Mouse (Mus musculus) liver, postnatal 0 days (tissue): ENCODE data around the gene Lrrc18.

Experiments
- CTCF ChIP-seq: sonication (generic); IDR thresholded peaks from 2 replicates; pipeline ENCODE4 v1.5.1; 2016; ENCODE audit warnings: antibody characterized with exemption, low read depth
- EP300 ChIP-seq: IDR thresholded peaks from 2 replicates; pipeline ENCODE4 v1.6.1; 2016; ENCODE audit warnings: antibody characterized with exemption, low read depth, mild to moderate bottlenecking

DNA sequence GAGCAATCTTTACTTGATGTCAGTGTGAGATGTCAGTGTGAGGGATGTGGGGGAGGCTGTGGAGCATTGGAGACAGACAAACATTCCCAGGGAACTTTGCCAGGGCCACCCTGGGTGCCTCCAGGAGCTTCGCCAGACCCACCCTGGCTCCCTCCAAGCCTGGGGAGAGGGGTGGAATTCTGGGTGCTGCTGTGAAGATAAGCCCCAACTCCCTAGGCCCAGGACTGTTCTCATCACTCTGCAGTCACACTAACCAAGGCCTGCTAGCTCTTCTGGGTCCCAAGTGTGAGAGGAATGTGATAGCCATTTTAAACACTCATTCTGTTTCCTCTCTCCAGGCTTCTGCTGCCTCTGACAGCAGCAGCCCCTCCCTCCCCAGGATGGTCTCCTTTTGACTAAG lies 16.5 kb downstream of the Lrrc18 start:
- no peak for TF ChIP-seq CTCF
- no peak for TF ChIP-seq EP300
